Mouse (Mus musculus) intestine, embryonic 14.5 days (tissue): ENCODE measurements around the gene Gm2174. TPM values are rescaled to one million over a fixed set of nuclear protein-coding genes. Genes with fewer than 3 reads are reported as not detected.

Experiments used
- ATAC-seq: fragments of 200-750 bp; cut with Nextera tagmentation; replicated peaks from 2 replicates; pipeline ENCODE4 v1.8.0; 2017; ENCODE audit warnings: low read depth, moderate number of reproducible peaks, moderate TSS enrichment, moderate library complexity; ENCODE audit not compliant: low FRiP score, low TSS enrichment
- DNase-seq: peaks from one replicate; pipeline ENCODE4 v3.0.0-alpha.2; 2018; ENCODE audit warnings: low spot score
- H3K27ac ChIP-seq: fragments of 300-500 bp; sonication (generic); 2 replicates; pipeline ENCODE4 v1.5.1; 2014; ENCODE audit warnings: low read depth, mild to moderate bottlenecking, control low read depth
- H3K27me3 ChIP-seq: fragments of 300-500 bp; sonication (generic); replicated peaks from 2 replicates; pipeline ENCODE4 v1.6.1; 2014; ENCODE audit warnings: low read length, control low read depth; ENCODE audit not compliant: control insufficient read depth, insufficient read depth
- H3K36me3 ChIP-seq: fragments of 300-500 bp; sonication (generic); 2 replicates; pipeline ENCODE4 v1.6.1; 2014; ENCODE audit warnings: low read length, control low read depth; ENCODE audit not compliant: control insufficient read depth, insufficient read depth
- H3K4me1 ChIP-seq: fragments of 300-500 bp; sonication (generic); replicated peaks from 2 replicates; pipeline ENCODE4 v1.6.1; 2014; ENCODE audit warnings: low read length, control low read depth, mixed read lengths; ENCODE audit not compliant: control insufficient read depth, insufficient read depth
- H3K4me2 ChIP-seq: fragments of 300-500 bp; sonication (generic); 2 replicates; pipeline ENCODE4 v1.6.1; 2014; ENCODE audit warnings: low read length
- H3K4me3 ChIP-seq: fragments of 300-500 bp; sonication (generic); 2 replicates; pipeline ENCODE4 v1.5.1; 2014; ENCODE audit warnings: low read depth, low read length, control low read depth, mixed read lengths
- H3K9ac ChIP-seq: fragments of 300-500 bp; sonication (generic); 2 replicates; pipeline ENCODE4 v1.6.1; 2014; ENCODE audit warnings: mild to moderate bottlenecking, low read length
- H3K9me3 ChIP-seq: fragments of 300-500 bp; sonication (generic); 2 replicates; pipeline ENCODE4 v1.6.1; 2016; ENCODE audit warnings: low read length, control low read depth; ENCODE audit not compliant: control insufficient read depth
- WGBS: fragments of 180-500 bp; shearing (Covaris S2); extraction: QIAGEN DNeasy Blood & Tissue Kit; methylation state at CpG from one replicate; pipeline ENCODE4 v1.1.7; 2014; 5-methylcytosine and 5-hydroxymethylcytosine counted together
- polyA plus RNA-seq: library from polyadenylated mRNA; unstranded; fragments of >200 nt; fragmentation: Nextera tagmentation; extraction: Ambion mirVana; gene quantifications from 2 replicates; pipeline ENCODE4 v1.2.1, GENCODE M21; 2014

Gene Gm2174
- 3.7 and 4.0 TPM in 2 replicates for polyA plus RNA-seq

GRCm38 (mm10) chrX:56447524-56448015 is at the start of gene Gm2174:
Gene Gm2174 (plus strand): TSS chrX:56447965.
- Histone ChIP-seq H3K36me3 (no peaks in the 10 kb centered on the region), H3K4me2 (no peak within 1 kb of the TSS), H3K27me3 (no peaks in the 10 kb centered on the region), H3K4me1 (no peaks in the 10 kb centered on the region), H3K27ac (no peak within 1 kb of the TSS), H3K4me3 (no peak within 1 kb of the TSS), H3K9ac (no peak within 1 kb of the TSS), H3K9me3 (no peaks in the 10 kb centered on the region)
- ATAC-seq, result no peak
- no peak for DNase-seq
- WGBS, result 64% methylated on average over 4 of the region's 4 CpGs

- 18% methylated on average over 2 of the region's 2 CpGs for WGBS
Measured at GRCm38 (mm10) chrX:56404646-56405045, 43.1 kb upstream of the Gm2174 start.

GRCm38 (mm10) chrX:56405482-56405881 is 42.3 kb upstream of the Gm2174 start:
- no peaks in the 10 kb centered on the region for H3K36me3 ChIP-seq
- ATAC-seq (no peak), DNase-seq (no peak)
- no peaks in the 10 kb centered on the region for H3K4me1 ChIP-seq
- H3K9me3 ChIP-seq, result no peaks in the 10 kb centered on the region
- H3K27me3 ChIP-seq, result no peaks in the 10 kb centered on the region
- no peak overlapping the region for H3K9ac ChIP-seq
- no peak overlapping the region for H3K4me3 ChIP-seq
- H3K27ac ChIP-seq, result no peak overlapping the region
- 62% methylated on average over 1 of the region's 1 CpGs for WGBS
- no peak overlapping the region for H3K4me2 ChIP-seq

More at GRCm38 (mm10) chrX:56404646-56405045, 43.1 kb upstream of the Gm2174 start:
- Histone ChIP-seq H3K36me3 (no peaks in the 10 kb centered on the region), H3K4me2 (no peak overlapping the region), H3K4me3 (no peak overlapping the region), H3K27me3 (no peaks in the 10 kb centered on the region), H3K27ac (no peak overlapping the region), H3K4me1 (no peaks in the 10 kb centered on the region), H3K9ac (no peak overlapping the region), H3K9me3 (no peaks in the 10 kb centered on the region)
- DNase-seq (no peak), ATAC-seq (no peak)

GRCm38 (mm10) chrX:56406128-56406527 is 41.6 kb upstream of the Gm2174 start:
- Histone ChIP-seq H3K9me3 (no peaks in the 10 kb centered on the region), H3K9ac (no peak overlapping the region), H3K4me2 (no peak overlapping the region), H3K27ac (no peak overlapping the region), H3K4me3 (no peak overlapping the region), H3K36me3 (no peaks in the 10 kb centered on the region), H3K27me3 (no peaks in the 10 kb centered on the region), H3K4me1 (no peaks in the 10 kb centered on the region)
- no peak for DNase-seq
- no peak for ATAC-seq
- WGBS, result 73% methylated on average over 5 of the region's 5 CpGs

- no peak overlapping the region for H3K4me2 ChIP-seq
- no peak overlapping the region for H3K27ac ChIP-seq
- H3K9ac ChIP-seq, result no peak overlapping the region
- no peak overlapping the region for H3K4me3 ChIP-seq
- ATAC-seq (no peak), DNase-seq (no peak)
- H3K4me1 ChIP-seq, result no peaks in the 10 kb centered on the region
- no peaks in the 10 kb centered on the region for H3K36me3 ChIP-seq
- H3K9me3 ChIP-seq, result no peaks in the 10 kb centered on the region
- WGBS, result 68% methylated on average over 3 of the region's 3 CpGs
- no peaks in the 10 kb centered on the region for H3K27me3 ChIP-seq
Measured at GRCm38 (mm10) chrX:56416277-56416676, 31.5 kb upstream of the Gm2174 start.

GRCm38 (mm10) chrX:56417541-56417940 is 30.2 kb upstream of the Gm2174 start:
- H3K4me3 ChIP-seq, result no peak overlapping the region
- no peak overlapping the region for H3K27ac ChIP-seq
- 69% methylated on average over 4 of the region's 4 CpGs for WGBS
- ATAC-seq (no peak), DNase-seq (no peak)
- no peaks in the 10 kb centered on the region for H3K36me3 ChIP-seq
- no peak overlapping the region for H3K4me2 ChIP-seq
- no peaks in the 10 kb centered on the region for H3K4me1 ChIP-seq
- no peaks in the 10 kb centered on the region for H3K27me3 ChIP-seq
- H3K9me3 ChIP-seq, result no peaks in the 10 kb centered on the region
- H3K9ac ChIP-seq, result no peak overlapping the region

- Histone ChIP-seq H3K4me1 (no peaks in the 10 kb centered on the region), H3K9me3 (no peaks in the 10 kb centered on the region), H3K9ac (no peak overlapping the region), H3K27me3 (no peaks in the 10 kb centered on the region), H3K4me3 (no peak overlapping the region), H3K27ac (no peak overlapping the region), H3K36me3 (no peaks in the 10 kb centered on the region), H3K4me2 (no peak overlapping the region)
- no peak for ATAC-seq
- 48% methylated on average over 2 of the region's 2 CpGs for WGBS
- no peak for DNase-seq
Measured at GRCm38 (mm10) chrX:56430601-56431000, 17.2 kb upstream of the Gm2174 start.

GRCm38 (mm10) chrX:56435758-56436283 is 11.9 kb upstream of the Gm2174 start:
- H3K4me1 ChIP-seq, result no peaks in the 10 kb centered on the region
- no peaks in the 10 kb centered on the region for H3K36me3 ChIP-seq
- H3K4me3 ChIP-seq, result no peak overlapping the region
- no peaks in the 10 kb centered on the region for H3K9me3 ChIP-seq
- H3K9ac ChIP-seq, result no peak overlapping the region
- no peak for ATAC-seq
- H3K4me2 ChIP-seq, result no peak overlapping the region
- 80% methylated on average over 7 of the region's 7 CpGs for WGBS
- H3K27ac ChIP-seq, result no peak overlapping the region
- DNase-seq, result no peak
- no peaks in the 10 kb centered on the region for H3K27me3 ChIP-seq
